Mouse (Mus musculus): Measurements from ENCODE around the gene 1700022I11Rik. TPM values are rescaled to one million over a fixed set of nuclear protein-coding genes. Genes with fewer than 3 reads are reported as not detected.
A peak's percentile ranks its signal among the peaks of the same experiment; 100 is the strongest.

Gene 1700022I11Rik
- polyA plus RNA-seq, 1 experiment from 2014 or later, result 0.51 TPM

DNA sequence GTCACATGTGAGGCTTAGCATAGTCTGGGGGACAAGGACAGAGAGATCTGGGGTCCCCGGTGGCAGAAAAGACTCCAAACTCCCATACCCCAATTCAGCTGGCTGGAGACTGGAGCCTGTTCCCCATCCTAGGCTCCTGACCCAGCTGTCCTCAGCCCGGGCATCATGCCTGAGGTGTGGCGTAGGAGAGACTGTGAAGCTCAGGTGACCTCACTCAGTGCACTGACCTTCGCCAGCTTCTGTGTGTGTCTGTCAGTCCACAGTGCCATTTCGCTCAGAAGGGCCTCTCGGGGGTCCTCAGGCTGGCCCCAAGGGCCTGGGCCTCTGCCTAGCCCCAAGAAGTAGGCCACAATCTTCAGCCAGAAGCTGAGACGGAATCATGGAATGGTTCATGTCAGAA, 16.8 kb upstream of the 1700022I11Rik start:
- peak overlapping the region; percentile 97 for H3K9ac ChIP-seq
- H3K9me3 ChIP-seq, result no peaks in the 10 kb centered on the region
- WGBS, result 68% methylated on average over 7 of the region's 7 CpGs
- H3K36me3 ChIP-seq, result peaks cover 28% of the 10 kb centered on the region
- peak overlapping the region; percentile 98 for H3K27ac ChIP-seq (replicated peaks)
- H3K4me3 ChIP-seq, result no peak overlapping the region
- peak overlapping the region; percentile 96 for H3K4me2 ChIP-seq
- H3K4me1 ChIP-seq, result peaks cover 55% of the 10 kb centered on the region
- H3K27me3 ChIP-seq (replicated peaks), result peaks cover 8% of the 10 kb centered on the region
- ATAC-seq (ENCODE audit: extremely low read depth, insufficient number of reproducible peaks, low FRiP score, low TSS enrichment), result no peak

GRCm38 (mm10) chr4:42953435-42954094, 15.8 kb upstream of the 1700022I11Rik start:
- Histone ChIP-seq H3K4me1 (peaks cover 64% of the 10 kb centered on the region), H3K9ac (peak overlapping the region; percentile 97), H3K9me3 (no peaks in the 10 kb centered on the region), H3K36me3 (peaks cover 37% of the 10 kb centered on the region), H3K4me3 (peak overlapping the region; percentile 6), H3K27ac (replicated peaks) (peak overlapping the region; percentile 98), H3K4me2 (peak overlapping the region; percentile 96), H3K27me3 (replicated peaks) (no peaks in the 10 kb centered on the region)
- 18% methylated on average over 10 of the region's 10 CpGs for WGBS
- peak; percentile 27; the same call in 1 of the 2 replicates for ATAC-seq (ENCODE audit: extremely low read depth, insufficient number of reproducible peaks, low FRiP score, low TSS enrichment)

DNA sequence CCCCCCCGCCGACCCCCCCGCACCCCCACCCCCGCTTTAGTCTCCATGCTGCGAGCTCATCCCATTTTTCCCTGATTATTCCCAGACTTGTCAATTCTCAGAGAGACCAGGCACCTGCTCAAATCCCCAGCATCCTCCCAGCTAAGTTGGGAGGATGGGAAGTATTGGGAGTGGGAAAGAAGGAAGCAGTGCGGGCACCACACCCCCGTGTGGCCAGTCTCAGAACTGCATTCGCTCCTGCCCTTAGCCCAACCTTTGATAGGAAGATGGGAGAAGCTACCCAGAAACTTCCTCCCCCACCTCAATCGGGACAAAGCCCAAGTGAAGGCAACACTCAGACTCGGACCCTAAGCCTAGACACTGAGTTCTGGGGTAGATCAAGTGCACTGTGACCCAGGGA, 15.1 kb upstream of the 1700022I11Rik start:
- Histone ChIP-seq H3K4me2 (peak overlapping the region; percentile 96), H3K27me3 (replicated peaks) (no peaks in the 10 kb centered on the region), H3K9ac (peak overlapping the region; percentile 97), H3K27ac (replicated peaks) (peak overlapping the region; percentile 98), H3K4me1 (peaks cover 64% of the 10 kb centered on the region), H3K9me3 (no peaks in the 10 kb centered on the region), H3K4me3 (no peak overlapping the region), H3K36me3 (peaks cover 37% of the 10 kb centered on the region)
- WGBS, result 9% methylated on average over 10 of the region's 10 CpGs
- ATAC-seq (ENCODE audit: extremely low read depth, insufficient number of reproducible peaks, low FRiP score, low TSS enrichment), result no peak

- H3K36me3 ChIP-seq, result peaks cover 37% of the 10 kb centered on the region
- H3K9ac ChIP-seq, result peak overlapping the region; percentile 71
- H3K4me2 ChIP-seq, result no peak overlapping the region
- no peaks in the 10 kb centered on the region for H3K9me3 ChIP-seq
- no peaks in the 10 kb centered on the region for H3K27me3 ChIP-seq (replicated peaks)
- H3K4me1 ChIP-seq, result peaks cover 72% of the 10 kb centered on the region
- H3K27ac ChIP-seq (replicated peaks), result peak overlapping the region; percentile 98; the same call in 1 of the 2 replicates
- no peak for ATAC-seq (ENCODE audit: extremely low read depth, insufficient number of reproducible peaks, low FRiP score, low TSS enrichment)
- H3K4me3 ChIP-seq, result no peak overlapping the region
- 87% methylated on average over 3 of the region's 3 CpGs for WGBS
These were observed 14.2 kb upstream of the 1700022I11Rik start for GRCm38 (mm10) chr4:42955200-42955599.

GRCm38 (mm10) chr4:42956581-42956980, 12.8 kb upstream of the 1700022I11Rik start:
- Histone ChIP-seq H3K9me3 (no peaks in the 10 kb centered on the region), H3K27me3 (replicated peaks) (no peaks in the 10 kb centered on the region), H3K27ac (replicated peaks) (no peak overlapping the region), H3K4me3 (no peak overlapping the region), H3K9ac (no peak overlapping the region), H3K4me2 (no peak overlapping the region), H3K36me3 (peaks cover 37% of the 10 kb centered on the region), H3K4me1 (peaks cover 63% of the 10 kb centered on the region)
- ATAC-seq (ENCODE audit: extremely low read depth, insufficient number of reproducible peaks, low FRiP score, low TSS enrichment), result no peak
- 95% methylated on average over 17 of the region's 17 CpGs for WGBS

GRCm38 (mm10) chr4:42957306-42957705, 12.1 kb upstream of the 1700022I11Rik start:
- Histone ChIP-seq H3K27ac (replicated peaks) (peak overlapping the region; percentile 85), H3K27me3 (replicated peaks) (no peaks in the 10 kb centered on the region), H3K4me3 (no peak overlapping the region), H3K9me3 (no peaks in the 10 kb centered on the region), H3K9ac (peak overlapping the region; percentile 37), H3K4me1 (peaks cover 56% of the 10 kb centered on the region), H3K4me2 (no peak overlapping the region), H3K36me3 (peaks cover 37% of the 10 kb centered on the region)
- no peak for ATAC-seq (ENCODE audit: extremely low read depth, insufficient number of reproducible peaks, low FRiP score, low TSS enrichment)
- 78% methylated on average over 11 of the region's 11 CpGs for WGBS

- Histone ChIP-seq H3K4me1 (peaks cover 49% of the 10 kb centered on the region), H3K4me2 (no peak overlapping the region), H3K27me3 (replicated peaks) (no peaks in the 10 kb centered on the region), H3K4me3 (no peak overlapping the region), H3K27ac (replicated peaks) (peak overlapping the region; percentile 85), H3K9ac (peak overlapping the region; percentile 37), H3K9me3 (no peaks in the 10 kb centered on the region), H3K36me3 (peaks cover 37% of the 10 kb centered on the region)
- ATAC-seq (ENCODE audit: extremely low read depth, insufficient number of reproducible peaks, low FRiP score, low TSS enrichment), result no peak
- WGBS, result 59% methylated on average over 8 of the region's 8 CpGs
These were observed 11.4 kb upstream of the 1700022I11Rik start for GRCm38 (mm10) chr4:42957979-42958378.

DNA sequence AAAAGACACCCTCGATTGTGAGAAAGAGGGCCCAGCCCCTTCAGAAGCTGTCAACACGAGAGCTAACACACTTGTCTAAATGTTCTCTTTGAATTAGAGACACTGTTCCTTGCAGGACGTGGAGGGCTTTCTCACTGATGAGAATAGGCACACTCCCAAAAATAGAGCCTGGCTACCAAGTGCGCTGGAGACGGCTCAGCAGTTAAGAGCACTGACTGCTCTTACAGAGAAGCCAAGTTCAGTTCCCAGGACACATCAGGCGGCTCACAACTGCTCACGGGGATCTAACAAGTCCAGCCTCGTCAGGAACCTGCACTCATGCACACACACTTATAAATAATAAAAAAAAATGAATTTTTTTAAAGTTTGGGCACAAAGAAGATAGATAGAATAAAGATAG, 10.5 kb upstream of the 1700022I11Rik start:
- peak overlapping the region; percentile 85 for H3K27ac ChIP-seq (replicated peaks)
- WGBS, result 24% methylated on average over 8 of the region's 8 CpGs
- peak overlapping the region; percentile 37; the same call in 1 of the 2 replicates for H3K9ac ChIP-seq
- H3K9me3 ChIP-seq, result no peaks in the 10 kb centered on the region
- peaks cover 40% of the 10 kb centered on the region for H3K4me1 ChIP-seq
- 0 out of 2 replicates have a peak overlapping the region, but pooled peaks have one; percentile 2 for H3K4me2 ChIP-seq
- no peak overlapping the region for H3K4me3 ChIP-seq
- H3K36me3 ChIP-seq, result peaks cover 34% of the 10 kb centered on the region
- H3K27me3 ChIP-seq (replicated peaks), result no peaks in the 10 kb centered on the region
- ATAC-seq (ENCODE audit: extremely low read depth, insufficient number of reproducible peaks, low FRiP score, low TSS enrichment), result no peak

DNA sequence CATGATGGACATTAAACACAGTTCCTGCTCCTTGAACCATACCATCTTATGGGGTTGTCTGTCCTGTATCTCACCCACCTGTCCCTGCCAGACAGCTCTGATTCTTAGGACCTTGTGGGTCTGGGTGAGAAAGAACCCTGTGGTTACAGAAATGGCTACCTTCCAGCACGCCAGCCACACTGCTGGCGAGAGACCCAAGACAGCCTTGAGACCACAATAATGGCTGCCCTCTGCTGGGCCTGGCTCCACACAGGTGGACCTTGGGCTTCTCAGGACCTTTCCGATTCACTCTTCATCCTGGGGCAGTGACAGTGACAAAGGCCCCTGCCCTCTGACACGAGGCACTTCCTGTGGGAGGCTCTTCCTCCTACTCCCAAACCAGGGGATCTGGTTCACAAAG, 10.0 kb upstream of the 1700022I11Rik start:
- WGBS, result 55% methylated on average over 4 of the region's 4 CpGs
- Histone ChIP-seq H3K9ac (peak overlapping the region; percentile 37), H3K9me3 (no peaks in the 10 kb centered on the region), H3K27ac (replicated peaks) (peak overlapping the region; percentile 85), H3K4me2 (0 out of 2 replicates have a peak overlapping the region, but pooled peaks have one; percentile 2), H3K36me3 (peaks cover 34% of the 10 kb centered on the region), H3K27me3 (replicated peaks) (0 out of 2 replicates have a peak, but pooled peaks cover under 1% of the 10 kb centered on the region), H3K4me3 (no peak overlapping the region), H3K4me1 (peaks cover 37% of the 10 kb centered on the region)
- no peak for ATAC-seq (ENCODE audit: extremely low read depth, insufficient number of reproducible peaks, low FRiP score, low TSS enrichment)

- WGBS, result 31% methylated on average over 4 of the region's 4 CpGs
- Histone ChIP-seq H3K4me3 (no peak overlapping the region), H3K4me2 (no peak overlapping the region), H3K36me3 (peaks cover 19% of the 10 kb centered on the region), H3K27me3 (replicated peaks) (0 out of 2 replicates have a peak, but pooled peaks cover 3% of the 10 kb centered on the region), H3K27ac (replicated peaks) (no peak overlapping the region), H3K9me3 (no peaks in the 10 kb centered on the region), H3K9ac (no peak overlapping the region), H3K4me1 (peaks cover 43% of the 10 kb centered on the region)
- ATAC-seq (ENCODE audit: extremely low read depth, insufficient number of reproducible peaks, low FRiP score, low TSS enrichment), result no peak
These were observed 7.8 kb upstream of the 1700022I11Rik start for GRCm38 (mm10) chr4:42961592-42961991.

DNA sequence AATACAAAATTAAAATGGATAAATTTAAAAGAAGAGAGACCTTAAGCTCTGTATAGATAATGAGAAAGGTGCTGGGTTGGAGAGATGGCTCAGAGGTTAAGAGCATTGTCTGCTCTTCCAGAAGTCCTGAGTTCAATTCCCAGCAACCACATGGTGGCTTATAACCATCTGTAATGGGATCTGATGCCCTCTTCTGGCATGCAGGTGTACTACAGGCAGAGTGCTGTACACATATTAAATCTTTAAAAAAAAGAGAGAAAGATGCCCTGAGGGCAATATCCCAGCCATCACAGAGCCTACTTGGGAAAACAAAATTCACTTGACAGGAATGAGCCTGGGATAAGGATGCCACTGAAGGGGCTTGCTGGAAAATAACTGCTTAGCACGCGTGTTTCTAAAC, 5.9 kb upstream of the 1700022I11Rik start:
- no peaks in the 10 kb centered on the region for H3K9me3 ChIP-seq
- WGBS, result 66% methylated on average over 2 of the region's 2 CpGs

More for the DNA sequence above, 5.9 kb upstream of the 1700022I11Rik start:
- no peak overlapping the region for H3K4me2 ChIP-seq
- no peak for ATAC-seq (ENCODE audit: extremely low read depth, insufficient number of reproducible peaks, low FRiP score, low TSS enrichment)
- peaks cover 34% of the 10 kb centered on the region for H3K4me1 ChIP-seq
- no peak overlapping the region for H3K9ac ChIP-seq
- H3K36me3 ChIP-seq, result no peaks in the 10 kb centered on the region
- 0 out of 2 replicates have a peak, but pooled peaks cover 3% of the 10 kb centered on the region for H3K27me3 ChIP-seq (replicated peaks)
- no peak overlapping the region; the same call in 1 of the 2 replicates for H3K27ac ChIP-seq (replicated peaks)
- no peak overlapping the region for H3K4me3 ChIP-seq

All from heart, embryonic 13.5 days (tissue).